Mouse (Mus musculus): Measurements from ENCODE around the gene Vgll1. TPM values are rescaled to one million over a fixed set of nuclear protein-coding genes. Genes with fewer than 3 reads are reported as not detected.

The Vgll1 gene
- polyA plus RNA-seq, 1 experiment from 2014 or later, result not detected

DNA sequence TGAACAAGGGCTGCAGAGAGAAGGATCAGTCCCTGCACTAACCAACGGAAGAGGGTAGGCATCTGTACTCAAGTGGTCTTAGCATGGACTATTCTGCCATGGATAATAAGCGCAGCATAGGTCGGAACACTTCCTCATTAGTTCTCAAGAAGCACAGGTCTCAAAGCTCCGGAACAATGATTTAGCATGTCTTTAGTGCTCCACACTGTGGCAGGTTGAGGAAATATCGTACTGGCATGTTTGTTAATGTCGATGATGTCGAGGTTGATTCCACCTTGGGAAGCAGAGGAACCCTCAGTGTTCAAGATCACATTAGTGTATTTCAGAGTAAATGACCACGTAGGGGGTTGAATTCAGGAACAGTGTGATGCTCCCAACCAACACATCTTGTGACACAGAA lies 30.2 kb downstream of the Vgll1 start:
- Histone ChIP-seq H3K9me3 (ENCODE audit: control insufficient read depth, low read length) (no peaks in the 10 kb centered on the region), H3K4me3 (ENCODE audit: low read length) (no peak overlapping the region), H3K9ac (ENCODE audit: low read depth, low read length) (no peak overlapping the region), H3K36me3 (ENCODE audit: control insufficient read depth, insufficient read depth, low read length) (no peaks in the 10 kb centered on the region), H3K4me1 (ENCODE audit: control insufficient read depth, insufficient read depth, low read length) (no peaks in the 10 kb centered on the region), H3K4me2 (ENCODE audit: low read depth, low read length) (no peak overlapping the region), H3K27me3 (replicated peaks; ENCODE audit: control insufficient read depth, insufficient read depth, low read length) (no peaks in the 10 kb centered on the region), H3K27ac (ENCODE audit: low read length) (no peak overlapping the region)
- 81% methylated on average over 8 of the region's 8 CpGs for WGBS
- no peak for ATAC-seq

DNA sequence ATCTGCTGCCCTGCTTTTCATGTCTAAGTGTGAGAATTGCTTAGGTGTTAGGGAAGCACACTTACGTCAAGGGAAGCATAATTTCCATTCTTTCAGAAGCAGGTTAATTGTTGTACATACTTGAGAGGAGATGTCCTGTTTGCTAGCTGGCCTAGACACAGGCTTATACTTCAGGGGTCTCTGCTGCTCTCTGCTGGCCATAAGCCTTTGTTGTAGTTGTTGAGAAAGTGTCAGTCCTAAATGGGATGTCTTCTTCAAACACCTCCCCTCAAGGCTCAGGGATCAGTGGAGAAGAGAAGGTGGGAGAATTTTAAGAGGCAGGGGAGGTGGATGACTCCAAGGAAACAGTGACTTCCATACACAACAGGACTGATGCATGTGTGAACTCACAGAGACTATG lies 32.9 kb downstream of the Vgll1 start:
- 85% methylated on average over 1 of the region's 1 CpGs for WGBS
- H3K36me3 ChIP-seq (ENCODE audit: control insufficient read depth, insufficient read depth, low read length), result no peaks in the 10 kb centered on the region
- no peak for ATAC-seq

DNA sequence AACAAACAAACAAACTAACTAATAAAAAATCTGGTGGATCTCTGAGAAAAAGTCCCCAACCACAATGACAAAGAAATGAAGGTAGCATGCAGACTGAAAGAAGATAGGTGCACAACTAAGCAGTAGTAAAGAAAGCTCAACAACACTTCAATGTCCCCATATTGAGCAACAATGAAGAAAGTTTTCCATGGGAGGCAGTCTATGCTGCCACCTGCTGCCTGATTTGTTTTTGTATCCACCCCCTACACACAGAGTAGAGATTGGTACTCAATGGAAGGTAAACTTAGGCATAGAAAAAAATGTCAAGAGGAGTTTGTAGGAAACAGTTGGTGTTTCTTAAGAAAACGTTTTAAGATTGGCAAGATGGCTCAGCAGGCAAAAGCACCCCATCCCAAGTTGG lies 42.7 kb downstream of the Vgll1 start:
- Histone ChIP-seq H3K9ac (ENCODE audit: low read depth, low read length) (no peak overlapping the region), H3K4me1 (ENCODE audit: control insufficient read depth, insufficient read depth, low read length) (no peaks in the 10 kb centered on the region), H3K4me3 (ENCODE audit: low read length) (no peak overlapping the region), H3K36me3 (ENCODE audit: control insufficient read depth, insufficient read depth, low read length) (no peaks in the 10 kb centered on the region), H3K4me2 (ENCODE audit: low read depth, low read length) (no peak overlapping the region), H3K9me3 (ENCODE audit: control insufficient read depth, low read length) (no peaks in the 10 kb centered on the region), H3K27ac (ENCODE audit: low read length) (no peak overlapping the region), H3K27me3 (replicated peaks; ENCODE audit: control insufficient read depth, insufficient read depth, low read length) (no peaks in the 10 kb centered on the region)
- WGBS, result 9% methylated on average over 1 of the region's 1 CpGs
- no peak for ATAC-seq

More for the DNA sequence above, 32.9 kb downstream of the Vgll1 start:
- no peaks in the 10 kb centered on the region for H3K27me3 ChIP-seq (replicated peaks; ENCODE audit: control insufficient read depth, insufficient read depth, low read length)
- H3K27ac ChIP-seq (ENCODE audit: low read length), result no peak overlapping the region
- H3K9me3 ChIP-seq (ENCODE audit: control insufficient read depth, low read length), result no peaks in the 10 kb centered on the region
- no peak overlapping the region for H3K4me3 ChIP-seq (ENCODE audit: low read length)
- H3K4me2 ChIP-seq (ENCODE audit: low read depth, low read length), result no peak overlapping the region
- no peaks in the 10 kb centered on the region for H3K4me1 ChIP-seq (ENCODE audit: control insufficient read depth, insufficient read depth, low read length)
- no peak overlapping the region for H3K9ac ChIP-seq (ENCODE audit: low read depth, low read length)

DNA sequence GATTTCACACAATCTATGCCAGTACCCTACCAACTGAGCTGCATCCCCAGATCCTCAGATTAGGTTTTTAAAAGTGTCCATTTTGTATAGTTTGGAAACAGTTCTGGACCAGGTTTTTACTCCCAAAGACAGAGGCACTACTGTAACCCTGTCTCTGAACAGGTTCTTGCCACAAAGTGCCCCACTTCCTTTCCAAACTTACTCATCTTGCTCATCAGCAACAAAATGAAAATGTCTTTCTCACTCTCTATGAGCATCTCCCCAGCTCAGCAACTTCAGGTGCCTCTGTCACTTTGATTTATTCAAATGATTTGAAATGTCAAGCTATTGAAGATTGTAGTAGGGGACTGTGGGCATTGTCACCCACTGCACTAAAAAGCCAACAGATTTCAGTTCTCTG lies 49.7 kb downstream of the Vgll1 start:
- Histone ChIP-seq H3K4me1 (ENCODE audit: control insufficient read depth, insufficient read depth, low read length) (no peaks in the 10 kb centered on the region), H3K9ac (ENCODE audit: low read depth, low read length) (no peak overlapping the region), H3K36me3 (ENCODE audit: control insufficient read depth, insufficient read depth, low read length) (no peaks in the 10 kb centered on the region), H3K27me3 (replicated peaks; ENCODE audit: control insufficient read depth, insufficient read depth, low read length) (no peaks in the 10 kb centered on the region), H3K4me3 (ENCODE audit: low read length) (no peak overlapping the region), H3K27ac (ENCODE audit: low read length) (no peak overlapping the region), H3K9me3 (ENCODE audit: control insufficient read depth, low read length) (no peaks in the 10 kb centered on the region), H3K4me2 (ENCODE audit: low read depth, low read length) (no peak overlapping the region)
- no peak for ATAC-seq

DNA sequence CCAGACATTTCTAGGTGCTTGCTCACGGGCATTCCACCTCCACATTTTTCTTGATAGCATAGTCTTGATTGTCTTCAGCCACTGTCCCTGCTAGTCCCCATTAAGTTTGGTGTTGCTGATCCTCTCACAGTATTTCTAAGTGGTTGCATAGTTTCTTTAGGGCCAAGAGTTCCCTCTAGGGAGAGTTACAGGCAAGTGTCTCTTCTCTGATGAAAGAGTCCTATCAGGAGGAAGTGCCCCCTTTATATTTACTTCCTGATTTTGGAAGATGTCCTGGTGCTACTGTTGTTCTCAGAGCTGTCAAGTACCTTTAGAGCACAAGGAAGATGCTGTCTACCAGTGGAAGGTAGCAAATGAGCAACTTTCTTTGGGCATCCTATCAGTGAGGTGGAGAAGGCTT lies 65.6 kb downstream of the Vgll1 start:
- Histone ChIP-seq H3K27me3 (replicated peaks; ENCODE audit: control insufficient read depth, insufficient read depth, low read length) (no peaks in the 10 kb centered on the region), H3K27ac (ENCODE audit: low read length) (no peak overlapping the region), H3K36me3 (ENCODE audit: control insufficient read depth, insufficient read depth, low read length) (no peaks in the 10 kb centered on the region), H3K9ac (ENCODE audit: low read depth, low read length) (no peak overlapping the region), H3K4me1 (ENCODE audit: control insufficient read depth, insufficient read depth, low read length) (no peaks in the 10 kb centered on the region), H3K4me2 (ENCODE audit: low read depth, low read length) (no peak overlapping the region), H3K4me3 (ENCODE audit: low read length) (no peak overlapping the region), H3K9me3 (ENCODE audit: control insufficient read depth, low read length) (no peaks in the 10 kb centered on the region)
- ATAC-seq, result no peak
- 70% methylated on average over 1 of the region's 1 CpGs for WGBS

Other genes starting within 250 kb of the Vgll1 start
- 0.56 and 0.92 TPM in 2 replicates for gene Adgrg4, start 217.9 kb upstream of the Vgll1 start, polyA plus RNA-seq (2015; fragmentation: Nextera tagmentation; extraction: Ambion mirVana)
- not detected in 2 replicates for gene Brs3, start 45.0 kb upstream of the Vgll1 start, polyA plus RNA-seq (2015; fragmentation: Nextera tagmentation; extraction: Ambion mirVana)
- 44.8 and 50.3 TPM in 2 replicates for gene Htatsf1, start 34.5 kb upstream of the Vgll1 start, polyA plus RNA-seq (2015; fragmentation: Nextera tagmentation; extraction: Ambion mirVana)
- not detected in 2 replicates for gene Cd40lg, start 124.0 kb downstream of the Vgll1 start, polyA plus RNA-seq (2015; fragmentation: Nextera tagmentation; extraction: Ambion mirVana)

All from intestine, embryonic 16.5 days (tissue).